Mouse (Mus musculus): Measurements from ENCODE around the gene Nlgn1.

DNA sequence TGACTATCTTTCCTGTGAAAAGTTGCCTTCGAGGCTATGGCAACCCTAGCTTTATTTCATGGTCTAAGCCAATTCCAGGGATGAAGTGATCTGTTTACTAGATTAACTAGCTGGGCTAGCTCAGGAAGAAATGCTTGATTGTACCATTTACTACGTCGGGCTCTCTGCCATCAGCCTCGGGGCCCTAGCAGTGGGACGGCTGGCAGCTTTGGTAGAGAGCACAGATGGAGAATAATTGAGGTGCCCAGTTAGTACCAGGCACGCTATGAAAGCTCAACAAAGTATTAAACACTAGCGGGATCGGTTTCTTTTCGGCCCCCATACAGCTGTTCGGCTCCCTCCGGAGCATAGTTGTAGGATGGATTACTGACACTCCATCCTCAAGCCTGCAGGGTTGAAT, 675.2 kb downstream of the Nlgn1 start:
- TF ChIP-seq POLR2A (IDR thresholded peaks at IDR 0.05; ENCODE audit: borderline replicate concordance, extremely low read depth, low read depth, low read length) (no peak), CTCF (IDR thresholded peaks at IDR 0.05; ENCODE audit: insufficient read depth, low read length) (no peak)
